Mouse (Mus musculus) ES-Bruce4 (cell line): ENCODE results near the gene Mylk. TPM values are rescaled to one million over a fixed set of nuclear protein-coding genes. Genes with fewer than 3 reads are reported as not detected.

Experiments
- H3K27ac ChIP-seq: 2 replicates; pipeline ENCODE4 v1.5.1; 2012; ENCODE audit warnings: low read length, inconsistent platforms; ENCODE audit not compliant: insufficient read depth
- H3K27me3 ChIP-seq: 2 replicates; pipeline ENCODE4 v1.6.1; 2012; ENCODE audit warnings: mild to moderate bottlenecking, low read length, inconsistent platforms; ENCODE audit not compliant: control insufficient read depth, poor library complexity, insufficient read depth, severe bottlenecking
- H3K36me3 ChIP-seq: 2 replicates; pipeline ENCODE4 v1.6.1; 2012; ENCODE audit warnings: inconsistent platforms, mild to moderate bottlenecking, low read length, moderate library complexity; ENCODE audit not compliant: control insufficient read depth, poor library complexity, insufficient read depth, severe bottlenecking
- H3K4me1 ChIP-seq: one replicate; pipeline ENCODE4 v1.8.1; 2011; ENCODE audit warnings: low read length; ENCODE audit not compliant: control insufficient read depth, insufficient read depth
- H3K4me3 ChIP-seq: 2 replicates; pipeline ENCODE4 v1.5.1; 2011; ENCODE audit warnings: low read depth, mild to moderate bottlenecking, low read length
- H3K9ac ChIP-seq: 2 replicates; pipeline ENCODE4 v1.6.1; 2012; ENCODE audit warnings: low read depth, mild to moderate bottlenecking, inconsistent platforms; ENCODE audit not compliant: poor library complexity, severe bottlenecking
- H3K9me3 ChIP-seq: replicated peaks from 2 replicates; pipeline ENCODE4 v1.6.1; 2012; ENCODE audit warnings: mild to moderate bottlenecking, low read length, inconsistent platforms; ENCODE audit not compliant: control insufficient read depth, poor library complexity, insufficient read depth, severe bottlenecking
- CTCF ChIP-seq: IDR thresholded peaks from one replicate; pipeline ENCODE4 v1.8.1; 2011; ENCODE audit warnings: low read depth, low read length
- EP300 ChIP-seq: IDR thresholded peaks from 2 replicates; pipeline ENCODE4 v1.6.1; 2011; ENCODE audit warnings: low read depth, low read length; ENCODE audit not compliant: insufficient read depth
- POLR2A ChIP-seq: IDR thresholded peaks from one replicate; pipeline ENCODE4 v1.8.1; 2011; ENCODE audit warnings: low read length; ENCODE audit not compliant: insufficient read depth
- polyA plus RNA-seq: library from polyadenylated mRNA; stranded (reverse); fragments of >200 nt; gene quantifications from 2 replicates; pipeline ENCODE4 v1.2.4, GENCODE M21; 2011; ENCODE audit warnings: low read depth; ENCODE audit not compliant: missing spikeins, insufficient read depth, insufficient read length

Gene Mylk
- polyA plus RNA-seq, 1 experiment = 1.4 TPM

DNA sequence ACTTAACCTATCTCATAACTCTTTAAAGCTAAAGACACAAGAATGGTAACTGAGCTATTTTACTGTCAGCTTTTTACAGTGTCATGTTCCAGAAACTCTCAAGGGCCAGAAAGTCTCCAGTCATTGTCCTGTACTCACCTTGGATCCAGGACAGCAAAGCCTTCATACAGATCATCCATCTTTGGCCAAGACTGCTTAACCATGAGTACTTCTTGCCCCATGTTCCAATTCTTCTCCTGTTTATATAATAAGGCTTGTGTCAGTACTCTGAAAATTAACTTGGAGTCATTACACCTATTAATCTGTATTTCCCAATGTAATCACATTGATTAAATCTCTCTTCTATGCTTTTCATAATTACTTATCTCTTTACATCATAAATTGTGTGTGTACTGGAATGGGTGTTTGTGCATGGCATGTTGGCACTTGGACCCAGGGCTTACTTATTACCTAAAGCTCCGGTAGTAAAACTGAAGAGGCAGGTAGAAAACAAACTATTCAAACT, 273.5 kb downstream of the Mylk start:
- Histone ChIP-seq H3K9ac (no peak overlapping the region), H3K4me3 (no peak overlapping the region), H3K9me3 (no peaks in the 10 kb centered on the region), H3K36me3 (no peaks in the 10 kb centered on the region), H3K27me3 (no peaks in the 10 kb centered on the region), H3K4me1 (no peaks in the 10 kb centered on the region), H3K27ac (no peak overlapping the region)
- TF ChIP-seq EP300 = no peak
- TF ChIP-seq CTCF = no peak
- TF ChIP-seq POLR2A = no peak

DNA sequence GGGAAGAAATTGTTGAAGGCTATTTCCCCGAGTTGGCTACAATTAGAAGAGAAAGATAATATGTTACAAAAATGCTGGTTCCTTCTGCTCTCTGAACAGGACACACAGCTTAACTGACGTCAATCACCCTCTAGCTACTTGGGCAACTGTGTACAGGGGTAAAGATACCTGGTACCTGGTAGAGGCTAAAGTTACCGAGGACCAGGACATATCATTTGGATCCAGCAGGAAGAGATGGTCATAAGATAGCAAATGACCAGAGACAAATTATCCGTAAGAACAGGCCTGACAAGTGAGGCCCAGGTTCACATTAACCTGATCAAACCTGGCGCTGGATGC, 276.9 kb downstream of the Mylk start:
- no peak for TF ChIP-seq POLR2A
- no peak for TF ChIP-seq EP300
- TF ChIP-seq CTCF = no peak
- Histone ChIP-seq H3K27me3 (no peaks in the 10 kb centered on the region), H3K36me3 (peaks cover 8% of the 10 kb centered on the region), H3K4me1 (no peaks in the 10 kb centered on the region), H3K27ac (no peak overlapping the region), H3K9ac (peak overlapping the region; percentile 76), H3K9me3 (no peaks in the 10 kb centered on the region), H3K4me3 (peak overlapping the region; percentile 55)

DNA sequence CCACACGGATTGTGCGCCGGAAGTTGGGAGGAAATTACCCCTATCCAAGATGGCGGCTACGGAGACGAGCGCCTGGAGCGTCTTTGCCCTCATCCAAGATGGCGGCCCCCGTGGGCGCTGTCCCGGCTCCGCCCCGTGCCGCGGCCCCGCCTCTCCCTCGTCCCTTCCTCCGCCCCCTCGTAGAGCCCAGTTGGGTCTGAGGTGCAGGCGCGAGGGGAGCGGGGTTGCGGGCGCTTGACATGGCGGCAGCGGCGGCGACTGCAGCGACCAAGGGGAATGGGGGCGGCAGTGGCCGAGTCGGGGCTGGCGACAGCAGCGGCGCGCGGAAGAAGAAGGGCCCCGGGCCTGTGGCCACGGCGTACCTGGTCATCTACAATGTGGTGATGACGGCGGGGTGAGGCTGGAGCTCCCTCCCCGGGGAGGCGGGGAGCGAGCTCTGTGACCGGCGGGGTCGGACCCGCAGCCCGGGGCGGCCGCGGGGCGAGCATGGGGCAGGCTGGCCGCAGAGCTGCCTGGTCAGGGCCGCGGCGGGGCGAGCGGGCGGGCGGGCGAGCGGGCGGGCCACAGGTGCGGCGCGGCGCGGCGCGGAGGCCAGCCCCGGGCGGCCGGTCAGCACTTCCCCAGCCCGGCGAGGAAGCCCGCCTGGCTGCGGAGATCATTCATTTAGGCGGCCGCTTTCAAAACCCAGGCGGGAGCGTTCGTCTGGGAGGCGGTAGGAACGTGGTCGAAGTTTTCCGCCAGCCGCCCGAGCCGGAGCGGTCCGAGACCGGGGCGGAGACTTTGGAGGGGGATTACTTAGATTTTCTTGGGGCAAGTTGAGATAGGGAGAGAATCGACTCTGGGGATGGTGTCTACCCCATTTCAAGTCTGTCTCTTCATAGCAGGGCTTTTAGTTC, 277.5 kb downstream of the Mylk start, which contains the start of gene Hacd2:
Hacd2 (plus strand) TSS at position 187 of the 896 bp plus-strand sequence.
- TF ChIP-seq CTCF = no peak
- peak; percentile 30 for TF ChIP-seq POLR2A
- TF ChIP-seq EP300 = 0 out of 2 replicates have a peak, but pooled peaks have one; percentile 15
- no peaks in the 10 kb centered on the region for H3K27me3 ChIP-seq
- H3K27ac ChIP-seq = no peak within 1 kb of the TSS
- no peaks in the 10 kb centered on the region for H3K4me1 ChIP-seq
- H3K9me3 ChIP-seq = no peaks in the 10 kb centered on the region
- H3K4me3 ChIP-seq = peak within 1 kb of the TSS; percentile 86
- peaks cover 8% of the 10 kb centered on the region for H3K36me3 ChIP-seq
- peak within 1 kb of the TSS; percentile 97 for H3K9ac ChIP-seq

DNA sequence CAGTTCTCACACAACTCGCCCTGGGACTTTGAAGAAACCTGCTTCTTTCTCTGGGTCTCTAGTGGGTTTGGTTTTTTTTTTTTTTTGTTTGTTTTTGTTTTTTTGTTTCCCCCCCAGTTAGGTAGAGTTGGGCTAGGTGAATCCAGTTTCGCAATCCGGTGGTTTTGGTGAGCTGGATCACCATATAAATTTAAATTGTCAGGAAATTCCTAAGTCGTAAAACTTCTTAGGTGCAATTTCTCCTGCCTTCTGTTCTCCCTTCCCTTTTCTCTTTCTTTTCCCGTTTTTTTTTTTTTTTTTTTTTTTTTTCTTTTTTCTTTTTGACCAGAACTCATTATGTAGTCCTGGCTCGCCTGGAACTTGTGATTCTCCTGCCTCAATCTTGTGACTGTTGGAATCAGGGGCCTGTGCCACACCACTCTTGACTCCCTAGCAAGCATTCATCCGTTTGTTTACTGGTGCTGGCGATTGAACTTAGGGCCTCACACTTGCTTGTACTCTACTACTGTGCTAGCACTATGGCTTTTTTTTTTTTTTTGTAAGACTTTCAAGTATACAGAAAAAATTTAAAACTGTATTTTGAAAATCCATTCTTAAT, 278.2 kb downstream of the Mylk start:
- H3K36me3 ChIP-seq = peaks cover 8% of the 10 kb centered on the region
- no peak overlapping the region for H3K27ac ChIP-seq
- H3K4me3 ChIP-seq = peak overlapping the region; percentile 86
- H3K9me3 ChIP-seq = no peaks in the 10 kb centered on the region
- TF ChIP-seq CTCF = no peak
- TF ChIP-seq POLR2A = no peak
- no peak for TF ChIP-seq EP300
- no peaks in the 10 kb centered on the region for H3K27me3 ChIP-seq
- H3K4me1 ChIP-seq = no peaks in the 10 kb centered on the region
- H3K9ac ChIP-seq = peak overlapping the region; percentile 97

DNA sequence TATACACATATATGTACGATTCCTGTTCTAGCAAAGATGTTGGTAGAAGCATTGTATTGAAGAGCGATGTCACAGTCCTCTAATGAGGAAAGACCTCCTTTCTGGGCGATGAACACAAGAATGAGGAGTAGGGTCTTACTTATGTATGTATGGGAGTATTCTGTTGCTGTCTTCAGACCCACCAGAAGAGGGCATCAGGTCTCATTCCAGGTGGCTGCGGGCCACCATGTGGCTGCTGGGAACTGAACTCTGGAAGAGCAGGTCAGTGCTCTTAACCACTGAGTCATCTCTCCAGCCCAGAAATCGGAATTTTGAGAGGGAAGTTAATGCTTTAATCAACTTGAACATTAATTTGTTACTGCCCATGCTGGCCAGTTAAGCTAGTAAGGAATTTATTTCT, 279.3 kb downstream of the Mylk start:
- TF ChIP-seq EP300 (0 out of 2 replicates have a peak, but pooled peaks have one; percentile 29), POLR2A (no peak), CTCF (peak; percentile 69)

DNA sequence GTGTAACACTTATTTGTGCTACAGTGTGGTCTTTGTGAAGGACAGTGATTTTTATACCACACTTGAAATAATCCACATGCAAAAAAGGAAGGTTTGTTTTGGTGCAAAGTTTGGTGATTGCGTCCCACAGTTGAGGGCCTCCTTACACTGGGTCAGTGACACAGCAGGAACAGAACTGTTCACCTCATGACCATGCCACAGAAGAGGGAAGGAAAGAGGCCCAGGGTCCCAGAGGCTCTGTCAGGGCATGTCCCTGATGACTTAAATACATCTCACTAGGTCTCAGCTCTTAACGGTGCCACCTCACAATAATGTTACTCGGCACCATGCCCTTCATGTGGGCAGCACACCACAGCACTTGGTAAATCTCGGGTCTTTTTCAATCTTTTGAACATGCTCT, 280.3 kb downstream of the Mylk start:
- no peak overlapping the region for H3K4me3 ChIP-seq
- no peaks in the 10 kb centered on the region for H3K9me3 ChIP-seq
- H3K4me1 ChIP-seq = no peaks in the 10 kb centered on the region
- peaks cover 26% of the 10 kb centered on the region for H3K36me3 ChIP-seq
- H3K9ac ChIP-seq = 0 out of 2 replicates have a peak overlapping the region, but pooled peaks have one; percentile 21
- H3K27ac ChIP-seq = no peak overlapping the region
- no peaks in the 10 kb centered on the region for H3K27me3 ChIP-seq
- TF ChIP-seq POLR2A = no peak
- TF ChIP-seq EP300 = no peak
- TF ChIP-seq CTCF = no peak

More for the DNA sequence above, 279.3 kb downstream of the Mylk start:
- no peak overlapping the region for H3K27ac ChIP-seq
- H3K4me3 ChIP-seq = no peak overlapping the region
- H3K36me3 ChIP-seq = peaks cover 18% of the 10 kb centered on the region
- H3K9ac ChIP-seq = no peak overlapping the region
- H3K27me3 ChIP-seq = no peaks in the 10 kb centered on the region
- H3K4me1 ChIP-seq = no peaks in the 10 kb centered on the region
- H3K9me3 ChIP-seq = no peaks in the 10 kb centered on the region
